Mouse (Mus musculus): ENCODE measurements at regions not wholly inside any gene's neighbourhood (a gene's known extent, or its start where the extent isn't known, plus 50 kb on each side); places are given as distances from the start of the nearest gene placed in this dataset.

DNA sequence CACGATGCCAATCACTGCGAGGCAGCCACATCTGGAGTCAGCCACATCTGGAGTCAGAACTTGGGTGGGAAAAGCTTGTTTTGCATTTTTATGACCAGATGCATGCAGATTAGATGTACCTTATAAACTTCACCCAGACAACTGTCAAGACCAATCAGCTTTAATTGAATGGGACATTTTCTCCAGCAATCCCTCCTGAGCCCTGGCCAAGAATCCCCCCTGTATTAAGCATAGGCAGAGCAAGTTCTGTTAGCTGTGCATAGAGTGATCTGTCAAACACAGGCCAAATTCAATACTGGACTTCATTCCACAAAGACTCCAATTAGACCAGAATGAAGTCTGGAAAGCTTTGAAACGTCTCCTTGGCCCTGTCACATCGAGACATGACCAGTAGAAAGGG lies 123.7 kb upstream of the Smim23 start:
- no peaks in the 10 kb centered on the region for H3K36me3 ChIP-seq (replicated peaks)
- H3K27me3 ChIP-seq (ENCODE audit: insufficient read depth, low read length): no peaks in the 10 kb centered on the region
- TF ChIP-seq TAL1 (conservative IDR thresholded peaks at IDR 0.05; ENCODE audit: low read depth, low read length) (no peak), GATA2 (IDR thresholded peaks at IDR 0.05; ENCODE audit: borderline replicate concordance, low read depth, low read length) (no peak), POLR2AphosphoS5 (IDR thresholded peaks at IDR 0.05; ENCODE audit: insufficient replicate concordance, low read depth, low read length) (no peak), CTCF (IDR thresholded peaks at IDR 0.05; ENCODE audit: low read depth, low read length) (no peak), GATA1 (IDR thresholded peaks at IDR 0.05; ENCODE audit: borderline replicate concordance, low read length) (no peak)
- no peaks in the 10 kb centered on the region for H3K4me1 ChIP-seq (ENCODE audit: insufficient read depth, low read depth, low read length)
- H3K4me3 ChIP-seq (ENCODE audit: low read depth, low read length): no peak overlapping the region
- no peak for DNase-seq (ENCODE audit: low spot score)
- H3K9me3 ChIP-seq (replicated peaks): no peaks in the 10 kb centered on the region
- no peak for ATAC-seq (ENCODE audit: extremely low read depth, insufficient number of reproducible peaks, low FRiP score, poor library complexity, severe bottlenecking)

DNA sequence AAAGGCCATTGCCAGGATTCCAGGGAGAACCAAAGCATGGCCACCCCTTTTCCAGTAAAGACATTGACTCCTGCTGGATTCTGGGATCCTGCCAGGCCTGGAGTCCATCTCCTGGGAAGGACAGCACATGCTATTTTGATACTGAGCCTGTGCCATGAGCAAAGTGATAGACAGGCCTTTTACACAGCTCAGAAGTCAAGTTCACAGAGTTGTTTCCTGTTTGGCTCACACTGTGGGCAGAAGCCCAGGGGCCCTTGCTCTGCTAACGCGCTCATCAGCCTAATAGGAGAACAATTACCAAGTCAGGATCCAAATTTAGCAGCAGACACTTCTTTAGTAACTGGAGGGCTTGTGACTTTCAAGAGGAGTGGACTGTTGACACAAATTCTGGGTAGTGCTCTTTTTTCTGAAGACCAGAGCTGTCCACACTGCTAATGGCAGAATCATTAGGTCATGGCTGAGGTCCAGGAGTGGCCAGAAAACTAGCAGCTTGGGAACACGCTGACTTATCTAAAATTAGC lies 122.1 kb upstream of the Smim23 start:
- H3K36me3 ChIP-seq (replicated peaks): no peaks in the 10 kb centered on the region
- no peak overlapping the region for H3K4me3 ChIP-seq (ENCODE audit: low read depth, low read length)
- H3K9me3 ChIP-seq (replicated peaks): no peaks in the 10 kb centered on the region
- H3K27me3 ChIP-seq (ENCODE audit: insufficient read depth, low read length): no peaks in the 10 kb centered on the region; the same call in 1 of the 2 replicates
- no peak for TF ChIP-seq CTCF (IDR thresholded peaks at IDR 0.05; ENCODE audit: low read depth, low read length)
- TF ChIP-seq GATA1 (IDR thresholded peaks at IDR 0.05; ENCODE audit: borderline replicate concordance, low read length): no peak
- no peak for TF ChIP-seq TAL1 (conservative IDR thresholded peaks at IDR 0.05; ENCODE audit: low read depth, low read length)
- no peak for TF ChIP-seq POLR2AphosphoS5 (IDR thresholded peaks at IDR 0.05; ENCODE audit: insufficient replicate concordance, low read depth, low read length)
- no peak for TF ChIP-seq GATA2 (IDR thresholded peaks at IDR 0.05; ENCODE audit: borderline replicate concordance, low read depth, low read length)
- no peak for ATAC-seq (ENCODE audit: extremely low read depth, insufficient number of reproducible peaks, low FRiP score, poor library complexity, severe bottlenecking)
- DNase-seq (ENCODE audit: low spot score): no peak
- H3K4me1 ChIP-seq (ENCODE audit: insufficient read depth, low read depth, low read length): no peaks in the 10 kb centered on the region

GRCm38 (mm10) chr11:32945071-32945470 lies 120.7 kb upstream of the Smim23 start:
- Histone ChIP-seq H3K9me3 (replicated peaks) (no peaks in the 10 kb centered on the region), H3K4me1 (ENCODE audit: insufficient read depth, low read depth, low read length) (no peaks in the 10 kb centered on the region), H3K36me3 (replicated peaks) (no peaks in the 10 kb centered on the region), H3K4me3 (ENCODE audit: low read depth, low read length) (no peak overlapping the region), H3K27me3 (ENCODE audit: insufficient read depth, low read length) (no peaks in the 10 kb centered on the region; the same call in 1 of the 2 replicates)
- no peak for TF ChIP-seq TAL1 (conservative IDR thresholded peaks at IDR 0.05; ENCODE audit: low read depth, low read length)
- TF ChIP-seq POLR2AphosphoS5 (IDR thresholded peaks at IDR 0.05; ENCODE audit: insufficient replicate concordance, low read depth, low read length): no peak
- TF ChIP-seq GATA1 (IDR thresholded peaks at IDR 0.05; ENCODE audit: borderline replicate concordance, low read length): no peak
- no peak for TF ChIP-seq GATA2 (IDR thresholded peaks at IDR 0.05; ENCODE audit: borderline replicate concordance, low read depth, low read length)
- ATAC-seq (ENCODE audit: extremely low read depth, insufficient number of reproducible peaks, low FRiP score, poor library complexity, severe bottlenecking) (no peak), DNase-seq (ENCODE audit: low spot score) (no peak)

DNA sequence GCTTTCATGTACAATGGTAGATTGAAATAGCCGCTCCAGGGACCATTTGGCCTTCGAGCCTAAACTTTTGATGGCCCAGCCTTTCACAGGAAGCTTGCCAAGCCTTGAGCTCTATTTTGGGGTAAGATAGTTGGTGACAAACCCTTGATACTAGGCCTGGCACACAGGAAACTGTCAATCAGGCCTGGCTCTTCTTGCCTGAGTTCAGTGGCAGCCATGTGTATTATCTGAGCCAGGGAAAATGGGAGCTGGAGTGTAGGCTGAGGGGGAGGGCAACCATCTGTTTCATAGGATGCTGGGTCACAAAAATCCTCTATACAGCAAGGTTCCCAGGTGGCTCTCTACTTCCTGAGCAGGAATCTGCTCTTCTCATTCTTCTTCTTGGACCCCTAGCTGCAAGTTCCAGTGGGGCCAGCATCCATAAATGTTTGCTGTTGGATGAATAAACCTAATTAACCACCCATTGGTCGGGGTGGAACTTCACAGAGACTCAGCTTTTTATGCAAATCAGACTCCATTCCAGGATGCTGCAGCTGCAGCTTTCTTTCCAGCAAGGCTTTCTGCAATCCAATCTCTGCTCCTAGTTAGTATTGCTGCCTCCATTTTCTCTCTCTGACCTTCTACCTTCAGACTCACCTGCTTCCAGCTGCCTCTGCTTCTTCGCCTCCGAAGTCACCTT lies 117.1 kb upstream of the Smim23 start:
- no peak for TF ChIP-seq POLR2AphosphoS5 (IDR thresholded peaks at IDR 0.05; ENCODE audit: insufficient replicate concordance, low read depth, low read length)
- TF ChIP-seq GATA1 (IDR thresholded peaks at IDR 0.05; ENCODE audit: borderline replicate concordance, low read length): no peak
- no peak for TF ChIP-seq CTCF (IDR thresholded peaks at IDR 0.05; ENCODE audit: low read depth, low read length)
- TF ChIP-seq GATA2 (IDR thresholded peaks at IDR 0.05; ENCODE audit: borderline replicate concordance, low read depth, low read length): no peak
- TF ChIP-seq TAL1 (conservative IDR thresholded peaks at IDR 0.05; ENCODE audit: low read depth, low read length): no peak
- no peak for ATAC-seq (ENCODE audit: extremely low read depth, insufficient number of reproducible peaks, low FRiP score, poor library complexity, severe bottlenecking)
- H3K36me3 ChIP-seq (replicated peaks): no peaks in the 10 kb centered on the region
- H3K27me3 ChIP-seq (ENCODE audit: insufficient read depth, low read length): no peaks in the 10 kb centered on the region; the same call in 1 of the 2 replicates
- no peak overlapping the region for H3K4me3 ChIP-seq (ENCODE audit: low read depth, low read length)
- DNase-seq (ENCODE audit: low spot score): no peak
- no peaks in the 10 kb centered on the region for H3K4me1 ChIP-seq (ENCODE audit: insufficient read depth, low read depth, low read length)
- no peaks in the 10 kb centered on the region for H3K9me3 ChIP-seq (replicated peaks)

- no peak for DNase-seq (ENCODE audit: low spot score)
- TF ChIP-seq POLR2AphosphoS5 (IDR thresholded peaks at IDR 0.05; ENCODE audit: insufficient replicate concordance, low read depth, low read length) (no peak), GATA2 (IDR thresholded peaks at IDR 0.05; ENCODE audit: borderline replicate concordance, low read depth, low read length) (no peak), GATA1 (IDR thresholded peaks at IDR 0.05; ENCODE audit: borderline replicate concordance, low read length) (no peak), TAL1 (conservative IDR thresholded peaks at IDR 0.05; ENCODE audit: low read depth, low read length) (no peak), CTCF (IDR thresholded peaks at IDR 0.05; ENCODE audit: low read depth, low read length) (no peak)
- no peak for ATAC-seq (ENCODE audit: extremely low read depth, insufficient number of reproducible peaks, low FRiP score, poor library complexity, severe bottlenecking)
Measured at GRCm38 (mm10) chr11:32939102-32939501, 114.7 kb upstream of the Smim23 start.

DNA sequence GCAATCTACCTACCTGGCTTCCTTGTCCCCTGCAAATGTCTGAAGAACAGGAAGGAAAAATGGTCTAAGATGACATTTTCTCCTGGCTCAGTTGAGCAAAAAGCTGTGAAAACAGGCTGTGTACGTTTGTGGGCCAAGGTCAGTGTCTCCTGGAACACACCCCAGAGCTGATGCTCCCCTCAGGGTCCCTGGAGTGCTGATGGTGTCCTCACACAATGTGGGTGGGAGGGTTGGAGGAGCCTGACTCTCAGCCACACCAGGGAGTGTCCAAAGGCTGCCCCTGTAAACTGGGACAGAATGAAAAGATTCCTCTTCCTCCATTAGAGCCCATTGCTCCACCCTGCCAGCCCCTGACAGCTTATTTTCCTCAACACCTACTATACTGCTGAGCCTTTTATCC lies 112.8 kb upstream of the Smim23 start:
- DNase-seq (ENCODE audit: low spot score) (no peak), ATAC-seq (ENCODE audit: extremely low read depth, insufficient number of reproducible peaks, low FRiP score, poor library complexity, severe bottlenecking) (no peak)
- Histone ChIP-seq H3K9me3 (replicated peaks) (no peaks in the 10 kb centered on the region), H3K4me1 (ENCODE audit: insufficient read depth, low read depth, low read length) (no peaks in the 10 kb centered on the region), H3K27me3 (ENCODE audit: insufficient read depth, low read length) (no peaks in the 10 kb centered on the region), H3K4me3 (ENCODE audit: low read depth, low read length) (no peak overlapping the region), H3K36me3 (replicated peaks) (no peaks in the 10 kb centered on the region)
- TF ChIP-seq POLR2AphosphoS5 (IDR thresholded peaks at IDR 0.05; ENCODE audit: insufficient replicate concordance, low read depth, low read length): no peak
- TF ChIP-seq GATA2 (IDR thresholded peaks at IDR 0.05; ENCODE audit: borderline replicate concordance, low read depth, low read length): no peak
- TF ChIP-seq GATA1 (IDR thresholded peaks at IDR 0.05; ENCODE audit: borderline replicate concordance, low read length): no peak
- no peak for TF ChIP-seq CTCF (IDR thresholded peaks at IDR 0.05; ENCODE audit: low read depth, low read length)
- no peak for TF ChIP-seq TAL1 (conservative IDR thresholded peaks at IDR 0.05; ENCODE audit: low read depth, low read length)

More at GRCm38 (mm10) chr11:32939102-32939501, 114.7 kb upstream of the Smim23 start:
- Histone ChIP-seq H3K4me1 (ENCODE audit: insufficient read depth, low read depth, low read length) (no peaks in the 10 kb centered on the region), H3K9me3 (replicated peaks) (no peaks in the 10 kb centered on the region), H3K27me3 (ENCODE audit: insufficient read depth, low read length) (no peaks in the 10 kb centered on the region; the same call in 1 of the 2 replicates), H3K36me3 (replicated peaks) (no peaks in the 10 kb centered on the region), H3K4me3 (ENCODE audit: low read depth, low read length) (no peak overlapping the region)

Measured in G1E (cell line).